Mouse (Mus musculus) liver, embryonic 13.5 days (tissue): ENCODE results near the gene Duox1. TPM values are rescaled to one million over a fixed set of nuclear protein-coding genes. Genes with fewer than 3 reads are reported as not detected.

Source experiments
- ATAC-seq: fragments of 200-750 bp; cut with Nextera tagmentation; 2 replicates; pipeline ENCODE4 v1.8.0; 2017; ENCODE audit warnings: low read depth, mild to moderate bottlenecking, moderate number of reproducible peaks, moderate library complexity
- DNase-seq: peaks from one replicate; pipeline ENCODE4 v3.0.0; 2022
- H3K27ac ChIP-seq: fragments of 300-500 bp; sonication (generic); 2 replicates; pipeline ENCODE4 v1.5.1; 2015; ENCODE audit warnings: moderate library complexity, mild to moderate bottlenecking, inconsistent platforms
- H3K27me3 ChIP-seq: fragments of 300-500 bp; sonication (generic); 2 replicates; pipeline ENCODE4 v1.6.1; 2015; ENCODE audit warnings: mild to moderate bottlenecking, inconsistent platforms
- H3K36me3 ChIP-seq: fragments of 300-500 bp; sonication (generic); 2 replicates; pipeline ENCODE4 v1.6.1; 2015; ENCODE audit warnings: mild to moderate bottlenecking, inconsistent platforms
- H3K4me1 ChIP-seq: fragments of 300-500 bp; sonication (generic); replicated peaks from 2 replicates; pipeline ENCODE4 v1.6.1; 2015; ENCODE audit warnings: inconsistent platforms
- H3K4me2 ChIP-seq: fragments of 300-500 bp; sonication (generic); 2 replicates; pipeline ENCODE4 v1.6.1; 2015; ENCODE audit warnings: inconsistent platforms, mild to moderate bottlenecking, moderate library complexity
- H3K4me3 ChIP-seq: fragments of 300-500 bp; sonication (generic); replicated peaks from 2 replicates; pipeline ENCODE4 v1.5.1; 2015; ENCODE audit warnings: mild to moderate bottlenecking, inconsistent platforms
- H3K9ac ChIP-seq: fragments of 300-500 bp; sonication (generic); 2 replicates; pipeline ENCODE4 v1.6.1; 2015; ENCODE audit warnings: mild to moderate bottlenecking, inconsistent platforms
- H3K9me3 ChIP-seq: fragments of 300-500 bp; sonication (generic); replicated peaks from 2 replicates; pipeline ENCODE4 v1.6.1; 2016; ENCODE audit warnings: inconsistent platforms
- WGBS: fragments of 180-500 bp; shearing (Covaris S2); methylation state at CpG from one replicate; pipeline ENCODE4 v1.1.7; 2015; ENCODE audit not compliant: insufficient replicate concordance; 5-methylcytosine and 5-hydroxymethylcytosine counted together
- polyA plus RNA-seq: library from polyadenylated mRNA; unstranded; fragments of >200 nt; fragmentation: Nextera tagmentation; extraction: Ambion mirVana; gene quantifications from 2 replicates; pipeline ENCODE4 v1.2.1, GENCODE M21; 2015

Duox1 gene
- polyA plus RNA-seq, 1 experiment from 2014 or later = not detected

DNA sequence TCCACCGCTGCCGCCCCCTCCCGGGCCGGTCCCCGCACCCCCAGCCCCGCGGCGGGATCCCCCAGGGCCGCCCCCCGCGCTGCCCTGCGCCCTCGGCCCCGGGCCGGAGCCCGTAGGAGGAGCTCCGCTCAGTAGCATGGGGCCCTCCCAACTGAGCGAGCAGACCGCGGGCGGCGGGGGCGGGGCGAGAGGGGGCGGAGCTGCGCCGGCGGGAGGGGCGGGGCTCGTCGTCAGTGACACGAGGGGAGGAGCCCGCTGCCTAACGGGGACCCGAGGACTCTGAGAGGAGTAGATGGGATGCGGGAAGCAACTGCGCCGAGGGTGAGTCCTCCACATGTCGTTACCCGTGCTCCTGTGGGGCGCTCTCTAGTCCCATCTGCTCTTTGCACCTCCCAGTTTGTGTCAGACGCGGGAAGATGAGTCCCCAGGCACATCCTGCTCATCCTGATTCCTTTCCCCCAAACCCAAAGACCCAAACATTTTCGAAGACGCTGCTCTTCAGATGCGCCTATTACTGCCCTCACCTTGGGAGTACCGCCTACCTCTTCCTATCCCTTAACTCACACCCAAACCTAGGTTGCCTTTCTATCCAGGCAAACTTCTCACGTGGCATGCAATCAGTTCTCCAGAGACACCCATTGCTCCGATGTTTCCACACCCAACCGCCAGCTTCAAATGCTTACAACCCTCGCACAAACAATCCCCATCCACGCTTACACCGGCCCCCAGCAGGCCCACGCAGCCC is 53.7 kb downstream of the Duox1 start, which contains the start of gene Shf:
Shf (minus strand) TSS at position 168 of the 745 bp plus-strand sequence.
- Histone ChIP-seq H3K4me1 (peaks cover 62% of the 10 kb centered on the region), H3K36me3 (peaks cover under 1% of the 10 kb centered on the region), H3K9ac (peak within 1 kb of the TSS; percentile 91), H3K9me3 (no peaks in the 10 kb centered on the region), H3K27ac (peak within 1 kb of the TSS; percentile 65), H3K4me3 (peak within 1 kb of the TSS; percentile 87), H3K4me2 (peak within 1 kb of the TSS; percentile 99), H3K27me3 (no peaks in the 10 kb centered on the region)
- DNase-seq (peak; percentile 83), ATAC-seq (peak; percentile 85)
- 1% methylated on average over 37 of the region's 54 CpGs for WGBS

- peaks cover 58% of the 10 kb centered on the region for H3K4me1 ChIP-seq
- H3K9ac ChIP-seq = no peak overlapping the region; the same call in 1 of the 2 replicates
- no peaks in the 10 kb centered on the region for H3K36me3 ChIP-seq
- H3K27me3 ChIP-seq = no peaks in the 10 kb centered on the region
- ATAC-seq (no peak), DNase-seq (no peak)
- no peaks in the 10 kb centered on the region for H3K9me3 ChIP-seq
- H3K27ac ChIP-seq = no peak overlapping the region
- WGBS = 44% methylated on average over 10 of the region's 10 CpGs
- peak overlapping the region; percentile 99 for H3K4me2 ChIP-seq
- H3K4me3 ChIP-seq = 0 out of 2 replicates have a peak overlapping the region, but pooled peaks have one; percentile 87
These were observed 54.8 kb downstream of the Duox1 start for GRCm38 (mm10) chr2:122370101-122370750.

DNA sequence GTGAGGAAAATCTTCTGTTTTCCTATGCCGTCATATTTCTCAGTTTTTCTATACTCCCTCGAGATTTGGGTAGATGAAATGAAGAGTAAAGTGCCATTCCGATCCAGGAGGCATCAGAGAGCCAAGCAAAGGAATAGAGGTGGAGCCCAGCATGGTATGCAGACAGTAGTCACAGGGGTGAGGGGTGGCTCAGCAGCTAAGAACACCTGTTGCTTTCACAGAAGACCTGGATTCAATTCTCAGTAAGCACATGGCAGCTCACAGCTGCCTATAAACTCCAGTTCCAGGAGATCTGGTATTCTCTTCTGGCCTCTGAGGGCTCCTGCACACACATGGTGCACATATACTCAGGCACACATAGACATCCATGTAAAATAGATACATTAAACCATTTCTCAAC is 56.6 kb downstream of the Duox1 start:
- Histone ChIP-seq H3K9ac (no peak overlapping the region), H3K4me2 (no peak overlapping the region), H3K27ac (no peak overlapping the region), H3K9me3 (no peaks in the 10 kb centered on the region), H3K4me1 (peaks cover 50% of the 10 kb centered on the region), H3K36me3 (no peaks in the 10 kb centered on the region), H3K4me3 (no peak overlapping the region), H3K27me3 (no peaks in the 10 kb centered on the region)
- DNase-seq = no peak
- ATAC-seq = no peak
- WGBS = 62% methylated on average over 3 of the region's 3 CpGs

- DNase-seq = no peak
These were observed 57.1 kb downstream of the Duox1 start for GRCm38 (mm10) chr2:122372541-122372940.

GRCm38 (mm10) chr2:122374012-122374411 is 58.5 kb downstream of the Duox1 start:
- H3K4me3 ChIP-seq = no peak overlapping the region
- no peaks in the 10 kb centered on the region for H3K27me3 ChIP-seq
- no peaks in the 10 kb centered on the region for H3K9me3 ChIP-seq
- H3K9ac ChIP-seq = no peak overlapping the region
- DNase-seq = no peak
- no peak overlapping the region for H3K27ac ChIP-seq
- no peak for ATAC-seq
- peaks cover 43% of the 10 kb centered on the region for H3K4me1 ChIP-seq
- no peak overlapping the region for H3K4me2 ChIP-seq
- 66% methylated on average over 5 of the region's 5 CpGs for WGBS
- H3K36me3 ChIP-seq = no peaks in the 10 kb centered on the region

More at GRCm38 (mm10) chr2:122372541-122372940, 57.1 kb downstream of the Duox1 start:
- Histone ChIP-seq H3K4me1 (peaks cover 45% of the 10 kb centered on the region), H3K4me2 (no peak overlapping the region), H3K36me3 (no peaks in the 10 kb centered on the region), H3K4me3 (no peak overlapping the region), H3K9me3 (no peaks in the 10 kb centered on the region), H3K27me3 (no peaks in the 10 kb centered on the region), H3K27ac (no peak overlapping the region), H3K9ac (no peak overlapping the region)
- no peak for ATAC-seq
- WGBS = 38% methylated on average over 1 of the region's 1 CpGs

DNA sequence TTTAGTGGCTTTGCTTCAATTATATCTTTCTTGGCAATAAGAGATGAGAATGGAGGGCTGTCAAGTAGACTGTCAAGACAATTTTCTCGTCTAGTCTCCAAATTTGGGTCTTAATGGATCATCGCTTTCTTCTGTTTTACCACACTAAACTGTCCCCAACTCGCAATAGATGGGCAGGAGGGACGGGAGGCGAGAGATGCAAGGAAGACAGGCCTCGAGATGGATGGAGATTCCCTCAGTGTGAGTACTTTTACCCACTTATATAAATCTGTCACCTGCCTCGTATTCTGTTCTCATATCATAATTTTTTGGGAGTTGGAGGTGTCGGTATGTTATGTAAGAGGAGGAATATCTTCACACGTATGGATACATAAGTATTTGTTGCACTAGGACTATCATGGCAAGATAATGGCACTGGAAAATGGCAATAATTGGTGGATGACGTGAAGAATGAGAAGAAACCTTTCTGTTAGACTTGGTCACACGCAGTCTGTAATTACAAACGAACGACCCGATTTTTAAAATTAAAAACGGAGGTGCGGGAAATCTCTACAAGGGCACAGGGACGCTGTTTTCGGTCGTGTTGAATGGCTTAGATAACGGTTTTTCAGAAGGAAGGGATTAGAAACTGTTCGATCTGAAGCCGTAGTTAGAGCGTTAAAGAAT is 59.3 kb downstream of the Duox1 start:
- Histone ChIP-seq H3K9me3 (no peaks in the 10 kb centered on the region), H3K36me3 (no peaks in the 10 kb centered on the region), H3K27ac (no peak overlapping the region; the same call in 1 of the 2 replicates), H3K4me2 (peak overlapping the region; percentile 73), H3K4me3 (peak overlapping the region; percentile 57), H3K9ac (peak overlapping the region; percentile 44), H3K27me3 (no peaks in the 10 kb centered on the region), H3K4me1 (peaks cover 37% of the 10 kb centered on the region)
- no peak for DNase-seq
- 24% methylated on average over 23 of the region's 23 CpGs for WGBS
- no peak for ATAC-seq

GRCm38 (mm10) chr2:122375391-122375991 is 60.0 kb downstream of the Duox1 start:
- Histone ChIP-seq H3K27me3 (no peaks in the 10 kb centered on the region), H3K36me3 (no peaks in the 10 kb centered on the region), H3K27ac (peak overlapping the region; percentile 85), H3K9me3 (no peaks in the 10 kb centered on the region), H3K4me1 (peaks cover 33% of the 10 kb centered on the region), H3K9ac (peak overlapping the region; percentile 81), H3K4me2 (peak overlapping the region; percentile 99), H3K4me3 (peak overlapping the region; percentile 78)
- under 1% methylated on average over 32 of the region's 32 CpGs for WGBS
- ATAC-seq (peak; percentile 70), DNase-seq (peak; percentile 93)

DNA sequence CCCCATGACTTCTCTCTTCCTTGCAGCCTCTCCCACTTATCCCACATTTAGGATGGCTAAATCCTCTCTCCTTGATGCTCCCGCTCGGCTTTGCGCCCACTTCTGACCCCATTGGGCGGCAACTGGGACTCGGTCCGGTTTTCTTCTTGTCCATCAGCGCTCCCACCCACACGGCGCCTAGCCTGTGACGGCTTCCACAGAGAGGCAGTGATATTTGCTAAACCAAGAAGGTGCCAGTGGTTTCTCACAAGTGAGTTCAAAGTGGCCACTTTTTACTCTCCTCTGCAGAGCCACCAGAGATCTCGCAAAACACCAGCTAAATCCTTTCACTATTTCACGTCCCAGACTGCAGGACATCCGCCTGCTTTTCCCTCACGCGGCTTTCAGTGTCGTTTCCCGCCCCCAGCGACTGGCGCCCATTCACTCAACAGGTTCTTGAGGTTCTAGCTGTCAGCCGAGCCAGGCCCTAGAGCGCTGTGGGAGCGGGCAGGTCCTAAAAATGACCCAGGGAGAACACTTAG is 60.6 kb downstream of the Duox1 start:
- Histone ChIP-seq H3K27ac (peak overlapping the region; percentile 85), H3K4me1 (peaks cover 34% of the 10 kb centered on the region), H3K9ac (peak overlapping the region; percentile 81), H3K9me3 (no peaks in the 10 kb centered on the region), H3K4me3 (peak overlapping the region; percentile 78), H3K36me3 (no peaks in the 10 kb centered on the region), H3K4me2 (peak overlapping the region; percentile 99), H3K27me3 (no peaks in the 10 kb centered on the region)
- 0% methylated on average over 22 of the region's 22 CpGs for WGBS
- no peak for ATAC-seq
- peak; percentile 43 for DNase-seq

DNA sequence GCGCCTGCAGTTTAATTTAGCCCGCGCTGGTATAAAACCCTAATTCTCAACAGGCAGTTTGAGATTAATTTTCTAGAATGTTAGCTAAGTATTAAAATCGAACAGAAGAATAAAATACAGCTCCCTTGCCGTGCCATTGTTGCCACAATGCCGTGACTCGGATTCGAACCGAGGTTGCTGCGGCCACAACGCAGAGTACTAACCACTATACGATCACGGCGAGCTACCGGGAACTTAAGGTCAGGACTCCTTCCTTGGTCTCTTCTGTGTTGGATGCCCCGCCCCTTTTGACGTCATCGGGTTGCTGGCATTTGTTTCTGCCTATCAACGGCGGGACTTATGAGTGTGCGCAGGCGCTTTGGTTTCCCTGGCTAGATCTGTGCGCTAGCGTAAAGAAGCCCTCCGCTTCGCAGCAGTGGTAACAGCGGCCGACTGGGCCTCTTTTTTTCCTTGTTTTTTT is 61.8 kb downstream of the Duox1 start:
- Histone ChIP-seq H3K27me3 (no peaks in the 10 kb centered on the region), H3K27ac (peak overlapping the region; percentile 87), H3K4me3 (peak overlapping the region; percentile 78), H3K4me1 (peaks cover 36% of the 10 kb centered on the region), H3K36me3 (no peaks in the 10 kb centered on the region), H3K4me2 (peak overlapping the region; percentile 83), H3K9ac (peak overlapping the region; percentile 84), H3K9me3 (no peaks in the 10 kb centered on the region)
- DNase-seq = peak; percentile 92
- ATAC-seq = peak; percentile 86
- WGBS = under 1% methylated on average over 28 of the region's 28 CpGs

- Histone ChIP-seq H3K4me3 (peak overlapping the region; percentile 78), H3K9ac (peak overlapping the region; percentile 84), H3K27ac (peak overlapping the region; percentile 87), H3K36me3 (no peaks in the 10 kb centered on the region), H3K4me2 (peak overlapping the region; percentile 83), H3K4me1 (peaks cover 36% of the 10 kb centered on the region), H3K9me3 (no peaks in the 10 kb centered on the region), H3K27me3 (no peaks in the 10 kb centered on the region)
- under 1% methylated on average over 26 of the region's 26 CpGs for WGBS
- ATAC-seq (peak; percentile 83), DNase-seq (peak; percentile 72)
These were observed 62.3 kb downstream of the Duox1 start for GRCm38 (mm10) chr2:122377751-122378246.
